Mouse (Mus musculus) forebrain, embryonic 11.5 days (tissue): ENCODE results near the gene Zc3hav1. TPM values are rescaled to one million over a fixed set of nuclear protein-coding genes. Genes with fewer than 3 reads are reported as not detected.

Experiments used
- ATAC-seq: fragments of 200-750 bp; cut with Nextera tagmentation; replicated peaks from 2 replicates; pipeline ENCODE4 v1.8.0; 2017; ENCODE audit warnings: moderate TSS enrichment; ENCODE audit not compliant: low FRiP score
- DNase-seq: peaks from one replicate; pipeline ENCODE4 v3.0.0-alpha.2; 2017; ENCODE audit warnings: low spot score
- H3K27ac ChIP-seq: fragments of 300-500 bp; sonication (generic); 2 replicates; pipeline ENCODE4 v1.5.1; 2014; ENCODE audit warnings: low read depth, low read length
- H3K27me3 ChIP-seq: fragments of 300-500 bp; sonication (generic); 2 replicates; pipeline ENCODE4 v1.6.1; 2014; ENCODE audit warnings: mild to moderate bottlenecking, low read length, mixed read lengths; ENCODE audit not compliant: control insufficient read depth, insufficient read depth
- H3K36me3 ChIP-seq: fragments of 300-500 bp; sonication (generic); 2 replicates; pipeline ENCODE4 v1.6.1; 2014; ENCODE audit warnings: mild to moderate bottlenecking, low read length, moderate library complexity, mixed read lengths; ENCODE audit not compliant: control insufficient read depth, insufficient read depth
- H3K4me1 ChIP-seq: fragments of 300-500 bp; sonication (generic); replicated peaks from 2 replicates; pipeline ENCODE4 v1.6.1; 2014; ENCODE audit warnings: low read length, mixed read lengths; ENCODE audit not compliant: control insufficient read depth, insufficient read depth
- H3K4me2 ChIP-seq: fragments of 300-500 bp; sonication (generic); 2 replicates; pipeline ENCODE4 v1.6.1; 2014; ENCODE audit warnings: low read depth, mild to moderate bottlenecking, low read length, moderate library complexity, mixed read lengths; ENCODE audit not compliant: severe bottlenecking
- H3K4me3 ChIP-seq: fragments of 300-500 bp; sonication (generic); 2 replicates; pipeline ENCODE4 v1.5.1; 2014; ENCODE audit warnings: low read depth, low read length
- H3K9ac ChIP-seq: fragments of 300-500 bp; sonication (generic); 2 replicates; pipeline ENCODE4 v1.6.1; 2014; ENCODE audit warnings: low read length
- H3K9me3 ChIP-seq: fragments of 300-500 bp; sonication (generic); 2 replicates; pipeline ENCODE4 v1.6.1; 2016; ENCODE audit warnings: low read length, mixed read lengths; ENCODE audit not compliant: control insufficient read depth
- WGBS: fragments of 180-500 bp; shearing (Covaris S2); extraction: QIAGEN DNeasy Blood & Tissue Kit; methylation state at CpG from one replicate; pipeline ENCODE4 v1.1.7; 2014; 5-methylcytosine and 5-hydroxymethylcytosine counted together
- polyA plus RNA-seq: library from polyadenylated mRNA; unstranded; fragments of >200 nt; fragmentation: Nextera tagmentation; extraction: Ambion mirVana; gene quantifications from 2 replicates; pipeline ENCODE4 v1.2.1, GENCODE M21; 2014

Gene Zc3hav1
- polyA plus RNA-seq, 1 experiment from 2014 or later, result 1.7 TPM

DNA sequence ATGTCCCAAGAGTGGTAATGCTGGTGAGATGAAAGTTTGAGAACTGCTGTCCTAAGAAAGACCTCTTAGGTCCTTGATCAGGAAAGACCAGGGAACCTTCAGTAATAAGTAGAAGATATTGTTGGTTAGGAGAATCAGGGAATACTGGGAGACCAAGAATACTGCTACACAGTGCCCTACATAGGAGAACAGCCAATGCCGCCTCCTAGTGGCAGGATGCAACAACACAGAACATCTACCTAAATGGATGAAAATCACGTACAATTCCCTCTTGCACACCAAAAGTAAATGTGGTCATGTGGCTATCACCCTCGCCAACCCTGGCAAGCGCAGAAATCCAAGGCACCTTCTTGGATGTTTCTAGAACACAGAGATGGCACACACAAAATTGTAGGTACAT, 27.8 kb downstream of the Zc3hav1 start:
- Histone ChIP-seq H3K27me3 (no peaks in the 10 kb centered on the region), H3K4me1 (no peaks in the 10 kb centered on the region), H3K9me3 (no peaks in the 10 kb centered on the region), H3K4me2 (no peak overlapping the region), H3K4me3 (no peak overlapping the region), H3K9ac (no peak overlapping the region), H3K27ac (no peak overlapping the region), H3K36me3 (no peaks in the 10 kb centered on the region)
- DNase-seq, result peak; percentile 78
- 31% methylated on average over 4 of the region's 4 CpGs for WGBS
- ATAC-seq, result no peak; the same call in 1 of the 2 replicates

DNA sequence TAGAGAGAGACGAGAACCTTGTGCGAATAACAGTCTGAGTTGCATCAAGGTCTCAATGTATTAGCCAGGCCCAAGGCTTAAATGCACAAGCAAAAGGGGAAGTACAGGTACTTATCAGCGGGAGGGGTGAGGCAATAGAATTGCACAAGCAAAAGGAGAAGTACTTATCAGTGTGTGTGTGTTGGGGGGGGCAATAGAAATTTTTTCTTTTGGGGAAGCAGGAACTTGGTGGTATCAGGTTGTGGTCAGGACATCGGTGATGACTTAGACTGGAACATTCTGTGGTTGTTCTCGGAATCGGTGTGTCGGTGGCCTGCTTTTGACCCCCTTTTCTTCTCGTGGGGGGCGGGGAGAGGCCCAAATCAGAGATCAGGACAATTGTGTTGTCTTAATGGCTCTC, 33.8 kb downstream of the Zc3hav1 start:
- 91% methylated on average over 9 of the region's 9 CpGs for WGBS
- Histone ChIP-seq H3K9me3 (no peaks in the 10 kb centered on the region), H3K4me1 (no peaks in the 10 kb centered on the region; the same call in 1 of the 2 replicates), H3K4me2 (no peak overlapping the region), H3K4me3 (no peak overlapping the region), H3K9ac (no peak overlapping the region), H3K27ac (no peak overlapping the region), H3K27me3 (no peaks in the 10 kb centered on the region), H3K36me3 (no peaks in the 10 kb centered on the region)
- ATAC-seq (no peak), DNase-seq (no peak)

GRCm38 (mm10) chr6:38316050-38316449, 38.4 kb downstream of the Zc3hav1 start:
- no peaks in the 10 kb centered on the region; the same call in 1 of the 2 replicates for H3K4me1 ChIP-seq
- no peak overlapping the region for H3K9ac ChIP-seq
- no peaks in the 10 kb centered on the region for H3K9me3 ChIP-seq
- 88% methylated on average over 4 of the region's 4 CpGs for WGBS
- H3K4me2 ChIP-seq, result no peak overlapping the region
- H3K36me3 ChIP-seq, result no peaks in the 10 kb centered on the region
- no peak for ATAC-seq
- no peak overlapping the region for H3K27ac ChIP-seq
- H3K27me3 ChIP-seq, result no peaks in the 10 kb centered on the region
- DNase-seq, result no peak
- no peak overlapping the region for H3K4me3 ChIP-seq

DNA sequence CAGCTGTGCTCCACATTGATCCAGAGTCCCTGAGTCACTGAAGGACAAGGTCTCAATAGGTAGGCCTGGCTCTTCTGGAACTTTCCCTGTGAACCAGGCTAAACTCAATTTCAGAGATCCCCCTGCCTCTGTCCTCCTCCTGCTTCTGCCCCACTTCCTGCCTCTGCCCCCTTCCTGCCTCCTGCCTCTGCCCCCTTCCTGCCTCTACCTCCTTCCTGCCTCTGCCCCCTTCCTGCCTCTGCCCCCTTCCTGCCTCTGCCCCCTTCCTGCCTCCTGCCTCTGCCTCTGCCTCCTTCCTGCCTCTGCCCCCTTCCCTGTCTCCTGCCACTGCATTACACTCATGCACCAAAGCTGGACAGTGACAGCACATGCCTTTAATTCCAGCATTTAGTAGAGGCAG, 44.7 kb downstream of the Zc3hav1 start:
- H3K27me3 ChIP-seq, result no peaks in the 10 kb centered on the region
- no peak overlapping the region for H3K27ac ChIP-seq
- no peaks in the 10 kb centered on the region for H3K4me1 ChIP-seq
- H3K4me2 ChIP-seq, result no peak overlapping the region
- no peaks in the 10 kb centered on the region for H3K36me3 ChIP-seq
- H3K9me3 ChIP-seq, result no peaks in the 10 kb centered on the region; the same call in 1 of the 2 replicates
- no peak for ATAC-seq
- no peak overlapping the region for H3K9ac ChIP-seq
- DNase-seq, result no peak
- no peak overlapping the region for H3K4me3 ChIP-seq

- ATAC-seq, result no peak
- WGBS, result 78% methylated on average over 3 of the region's 3 CpGs
Observed at GRCm38 (mm10) chr6:38304981-38305380, 49.4 kb downstream of the Zc3hav1 start.

DNA sequence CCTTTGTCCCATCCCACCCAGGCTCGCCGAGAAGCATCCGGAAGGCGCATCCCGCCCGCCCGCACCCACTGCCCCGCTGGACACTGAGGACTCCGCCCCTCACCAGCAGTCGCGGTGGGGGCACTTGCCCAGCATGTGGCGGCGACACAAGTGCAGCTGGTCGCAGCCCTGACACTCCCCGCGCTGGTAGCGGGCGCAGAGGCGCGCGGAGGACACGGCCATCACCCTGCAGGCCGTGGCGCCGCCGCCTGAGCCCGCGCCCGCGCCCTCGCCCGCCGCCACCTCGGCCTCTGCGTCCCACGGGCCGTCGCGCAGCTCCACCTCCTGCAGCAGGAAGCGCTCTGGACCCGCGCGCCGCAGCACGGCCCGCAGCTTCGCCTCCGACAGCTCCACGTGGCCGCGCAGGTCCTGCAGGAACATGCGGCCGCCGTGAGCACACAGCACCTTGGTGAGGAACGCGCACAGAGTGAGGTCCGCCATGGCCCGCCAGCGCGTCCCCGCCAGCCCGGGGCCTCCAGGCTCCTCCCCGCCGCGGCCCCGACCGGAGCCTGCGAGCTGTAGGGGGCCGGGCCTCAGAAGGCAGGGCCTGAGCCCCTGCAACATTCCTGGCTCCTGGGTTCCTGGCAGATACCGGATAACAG, 55.5 kb downstream of the Zc3hav1 start, which contains the start of gene Zc3hav1l:
Gene Zc3hav1l, minus strand, starts transcription at position 499 of the 641 bp plus-strand sequence.
- ATAC-seq (peak; percentile 96), DNase-seq (peak; percentile 91)
- H3K4me3 ChIP-seq, result peak within 1 kb of the TSS; percentile 60
- under 1% methylated on average over 67 of the region's 70 CpGs for WGBS
- H3K9ac ChIP-seq, result peak within 1 kb of the TSS; percentile 98
- peaks cover 8% of the 10 kb centered on the region; the same call in 1 of the 2 replicates for H3K36me3 ChIP-seq
- peaks cover 2% of the 10 kb centered on the region; the same call in 1 of the 2 replicates for H3K4me1 ChIP-seq
- H3K9me3 ChIP-seq, result no peaks in the 10 kb centered on the region
- peaks cover 9% of the 10 kb centered on the region; the same call in 1 of the 2 replicates for H3K27me3 ChIP-seq
- H3K4me2 ChIP-seq, result peak within 1 kb of the TSS; percentile 84
- peak within 1 kb of the TSS; percentile 86 for H3K27ac ChIP-seq

More at GRCm38 (mm10) chr6:38304981-38305380, 49.4 kb downstream of the Zc3hav1 start:
- DNase-seq, result no peak
- H3K36me3 ChIP-seq, result no peaks in the 10 kb centered on the region
- no peak overlapping the region for H3K4me3 ChIP-seq
- H3K27ac ChIP-seq, result no peak overlapping the region
- no peak overlapping the region for H3K9ac ChIP-seq
- H3K4me1 ChIP-seq, result no peaks in the 10 kb centered on the region
- no peaks in the 10 kb centered on the region for H3K27me3 ChIP-seq
- H3K9me3 ChIP-seq, result no peaks in the 10 kb centered on the region; the same call in 1 of the 2 replicates
- H3K4me2 ChIP-seq, result no peak overlapping the region

DNA sequence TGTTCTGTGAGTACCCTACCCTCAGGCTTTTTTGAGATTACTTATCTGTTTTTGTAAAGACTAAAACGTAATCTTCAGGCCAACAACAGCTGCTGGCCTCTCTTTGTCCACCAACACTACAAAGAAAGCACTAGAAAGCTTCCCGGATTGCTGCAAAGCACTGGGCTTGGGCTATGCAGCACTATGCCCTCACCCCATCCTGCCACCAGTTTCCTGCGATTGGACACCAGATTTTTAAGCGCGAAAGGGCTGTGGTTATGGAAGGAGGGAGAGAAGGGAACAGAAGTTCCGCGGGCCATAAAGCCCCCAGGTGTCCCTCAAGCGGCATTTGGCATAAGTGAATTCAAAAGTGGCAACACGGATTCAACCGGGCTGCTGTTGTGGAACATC, 56.2 kb downstream of the Zc3hav1 start:
- peak; percentile 72 for DNase-seq
- 2% methylated on average over 10 of the region's 10 CpGs for WGBS
- Histone ChIP-seq H3K4me1 (peaks cover 2% of the 10 kb centered on the region; the same call in 1 of the 2 replicates), H3K9ac (peak overlapping the region; percentile 98), H3K27ac (peak overlapping the region; percentile 86), H3K9me3 (no peaks in the 10 kb centered on the region), H3K36me3 (peaks cover 8% of the 10 kb centered on the region; the same call in 1 of the 2 replicates), H3K4me2 (peak overlapping the region; percentile 84), H3K27me3 (peaks cover 9% of the 10 kb centered on the region; the same call in 1 of the 2 replicates), H3K4me3 (peak overlapping the region; percentile 60)
- ATAC-seq, result peak; percentile 45

GRCm38 (mm10) chr6:38297580-38298245, 56.7 kb downstream of the Zc3hav1 start:
- Histone ChIP-seq H3K36me3 (peaks cover 8% of the 10 kb centered on the region; the same call in 1 of the 2 replicates), H3K4me1 (peaks cover 2% of the 10 kb centered on the region; the same call in 1 of the 2 replicates), H3K27me3 (peaks cover 9% of the 10 kb centered on the region; the same call in 1 of the 2 replicates), H3K4me3 (peak overlapping the region; percentile 60), H3K27ac (peak overlapping the region; percentile 86; the same call in 1 of the 2 replicates), H3K9ac (peak overlapping the region; percentile 98; the same call in 1 of the 2 replicates), H3K4me2 (peak overlapping the region; percentile 84), H3K9me3 (no peaks in the 10 kb centered on the region)
- 51% methylated on average over 12 of the region's 12 CpGs for WGBS
- peak; percentile 52 for DNase-seq
- ATAC-seq, result no peak
